Mouse (Mus musculus) heart, postnatal 0 days (tissue): ENCODE results near the gene C1qc. TPM values are rescaled to one million over a fixed set of nuclear protein-coding genes. Genes with fewer than 3 reads are reported as not detected.

Source experiments
- ATAC-seq: fragments of 200-750 bp; cut with Nextera tagmentation; 2 replicates; pipeline ENCODE4 v1.8.0; 2017; ENCODE audit warnings: low read depth, moderate number of reproducible peaks, moderate library complexity; ENCODE audit not compliant: insufficient read depth
- DNase-seq: peaks from one replicate; pipeline ENCODE4 v3.0.0-alpha.2; 2016; ENCODE audit warnings: low spot score
- H3K27ac ChIP-seq: fragments of 300-500 bp; sonication (generic); 2 replicates; pipeline ENCODE4 v1.5.1; 2014; ENCODE audit warnings: low read depth, mild to moderate bottlenecking
- H3K27me3 ChIP-seq: fragments of 300-500 bp; sonication (generic); 2 replicates; pipeline ENCODE4 v1.6.1; 2014; ENCODE audit warnings: low read length, mixed read lengths; ENCODE audit not compliant: control insufficient read depth, insufficient read depth
- H3K36me3 ChIP-seq: fragments of 300-500 bp; sonication (generic); replicated peaks from 2 replicates; pipeline ENCODE4 v1.6.1; 2014; ENCODE audit warnings: low read length, mixed read lengths; ENCODE audit not compliant: control insufficient read depth, insufficient read depth
- H3K4me1 ChIP-seq: fragments of 300-500 bp; sonication (generic); 2 replicates; pipeline ENCODE4 v1.6.1; 2014; ENCODE audit warnings: antibody characterized with exemption; ENCODE audit not compliant: control insufficient read depth, insufficient read depth
- H3K4me2 ChIP-seq: fragments of 300-500 bp; sonication (generic); 2 replicates; pipeline ENCODE4 v1.6.1; 2014; ENCODE audit warnings: low read depth, mild to moderate bottlenecking, low read length, moderate library complexity
- H3K4me3 ChIP-seq: fragments of 300-500 bp; sonication (generic); 2 replicates; pipeline ENCODE4 v1.5.1; 2014; ENCODE audit warnings: low read depth, low read length
- H3K9ac ChIP-seq: fragments of 300-500 bp; sonication (generic); replicated peaks from 2 replicates; pipeline ENCODE4 v1.6.1; 2014; ENCODE audit warnings: low read depth, low read length, mixed read lengths
- H3K9me3 ChIP-seq: fragments of 300-500 bp; sonication (generic); replicated peaks from 2 replicates; pipeline ENCODE4 v1.6.1; 2016; ENCODE audit warnings: low read length; ENCODE audit not compliant: control insufficient read depth
- CTCF ChIP-seq: IDR thresholded peaks from 2 replicates; pipeline ENCODE4 v1.5.1; 2016; ENCODE audit warnings: antibody characterized with exemption, control low read depth, low read depth
- EP300 ChIP-seq: IDR thresholded peaks from 2 replicates; pipeline ENCODE4 v1.6.1; 2016; ENCODE audit warnings: antibody characterized with exemption, low read depth
- WGBS: fragments of 180-500 bp; shearing (Covaris S2); extraction: QIAGEN DNeasy Blood & Tissue Kit; methylation state at CpG from one replicate; pipeline ENCODE4 v1.1.7; 2014; 5-methylcytosine and 5-hydroxymethylcytosine counted together
- polyA plus RNA-seq: library from polyadenylated mRNA; unstranded; fragments of >200 nt; fragmentation: Nextera tagmentation; extraction: Ambion mirVana; gene quantifications from 2 replicates; pipeline ENCODE4 v1.2.1, GENCODE M21; 2015
- total RNA-seq: library from RNA; depleted of rRNA; stranded (reverse); fragments of >200 nt; gene quantifications from 2 replicates; pipeline ENCODE4 v1.2.3, GENCODE M21; 2014; ENCODE audit warnings: low replicate concordance

The C1qc gene
- total and polyA plus RNA-seq, 2 experiments from 2014 or later: 19.3 to 49.2 TPM

DNA sequence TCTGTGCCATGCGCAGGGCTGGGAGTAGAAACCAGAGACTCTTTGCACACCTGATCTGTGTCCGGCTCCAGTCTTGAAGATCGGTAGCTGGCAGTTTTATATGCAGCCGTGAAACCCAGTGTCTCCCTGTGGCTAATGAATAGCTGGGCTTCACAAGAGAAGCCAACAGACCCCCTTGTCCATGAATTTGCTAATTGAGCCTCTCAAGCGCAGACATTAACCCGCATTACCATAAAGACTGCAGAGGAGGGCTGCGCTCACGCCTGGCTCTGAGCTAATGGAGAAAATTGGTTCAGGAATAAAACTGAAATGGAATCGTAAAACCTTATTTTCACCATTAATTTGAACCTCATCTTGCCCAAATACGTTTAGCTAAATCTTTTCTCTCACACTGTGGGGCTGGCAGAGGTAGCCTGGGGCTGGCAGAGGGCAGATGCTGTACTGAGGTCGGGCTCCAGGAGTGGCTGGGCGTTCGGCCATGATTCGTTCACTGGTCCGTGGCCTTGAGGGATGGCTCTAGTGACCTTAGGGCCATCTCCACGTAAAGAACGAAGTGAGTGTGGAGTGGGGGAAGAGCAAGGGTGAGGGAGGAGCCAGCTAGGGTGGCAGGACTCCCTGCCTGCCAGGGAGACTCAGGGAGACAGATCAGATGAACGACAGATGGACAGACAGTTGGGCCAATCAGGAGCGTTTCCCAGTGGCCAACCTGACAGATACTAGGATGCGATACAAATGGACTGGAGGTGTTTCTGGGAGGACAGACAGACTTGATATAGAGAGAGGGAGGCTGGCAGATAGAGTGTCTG lies 23.7 kb upstream of the C1qc start:
- Histone ChIP-seq H3K27ac (no peak overlapping the region), H3K9me3 (no peaks in the 10 kb centered on the region), H3K4me3 (no peak overlapping the region), H3K27me3 (peaks cover 34% of the 10 kb centered on the region), H3K4me2 (no peak overlapping the region), H3K36me3 (no peaks in the 10 kb centered on the region), H3K9ac (no peak overlapping the region), H3K4me1 (no peaks in the 10 kb centered on the region)
- WGBS: 63% methylated on average over 20 of the region's 20 CpGs
- ATAC-seq (no peak), DNase-seq (no peak)
- no peak for TF ChIP-seq EP300
- TF ChIP-seq CTCF: no peak

DNA sequence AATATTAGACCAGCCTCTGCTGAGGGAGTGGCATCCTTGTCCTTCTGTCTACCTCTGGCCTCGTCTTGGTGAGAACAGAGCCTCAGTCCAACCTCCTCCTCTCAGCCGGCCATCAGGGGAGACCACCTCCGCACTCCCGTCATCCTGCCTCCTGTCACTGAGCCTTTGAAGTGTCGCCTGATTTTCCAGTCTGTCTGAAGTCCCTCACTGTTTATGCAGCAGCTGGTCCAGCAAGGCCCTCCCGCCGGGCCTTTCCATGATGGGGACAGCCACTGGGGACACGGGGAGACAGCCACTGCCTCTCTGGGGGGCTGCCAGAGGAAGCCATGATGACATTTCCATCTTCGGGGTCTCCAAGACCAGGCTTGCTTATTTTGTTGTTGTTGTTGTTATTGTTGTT lies 20.0 kb upstream of the C1qc start:
- no peak for TF ChIP-seq CTCF
- TF ChIP-seq EP300: no peak
- no peak for ATAC-seq
- WGBS: 19% methylated on average over 9 of the region's 9 CpGs

DNA sequence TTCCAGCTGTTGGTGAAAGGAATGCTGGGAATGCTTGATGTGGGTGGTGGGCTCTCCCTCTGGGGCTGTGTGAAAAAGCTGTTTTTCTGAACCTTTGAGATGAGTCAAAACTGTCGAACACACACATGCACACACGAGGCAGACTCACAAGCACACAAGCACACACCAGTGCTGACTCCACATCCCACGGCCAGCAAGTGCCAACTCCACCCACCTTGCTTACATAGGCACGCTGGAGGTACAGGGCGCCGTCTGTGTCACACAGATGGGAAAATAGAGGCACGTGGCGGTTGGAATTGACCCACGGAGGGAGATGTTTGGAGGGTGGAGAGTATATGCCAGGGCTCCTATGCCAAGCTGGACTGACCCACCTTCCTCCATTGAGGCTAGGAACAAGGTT lies 18.9 kb upstream of the C1qc start:
- TF ChIP-seq CTCF: no peak
- TF ChIP-seq EP300: no peak
- no peak overlapping the region for H3K4me2 ChIP-seq
- ATAC-seq (no peak), DNase-seq (no peak)
- no peak overlapping the region for H3K4me3 ChIP-seq
- no peaks in the 10 kb centered on the region for H3K9me3 ChIP-seq
- 44% methylated on average over 9 of the region's 9 CpGs for WGBS
- peaks cover 45% of the 10 kb centered on the region for H3K27me3 ChIP-seq
- H3K4me1 ChIP-seq: no peaks in the 10 kb centered on the region
- H3K36me3 ChIP-seq: no peaks in the 10 kb centered on the region
- H3K27ac ChIP-seq: no peak overlapping the region
- no peak overlapping the region for H3K9ac ChIP-seq

More for the DNA sequence above, 20.0 kb upstream of the C1qc start:
- Histone ChIP-seq H3K4me3 (no peak overlapping the region), H3K4me2 (no peak overlapping the region), H3K9ac (no peak overlapping the region), H3K9me3 (no peaks in the 10 kb centered on the region), H3K27me3 (peaks cover 45% of the 10 kb centered on the region), H3K4me1 (no peaks in the 10 kb centered on the region), H3K36me3 (no peaks in the 10 kb centered on the region), H3K27ac (no peak overlapping the region)
- DNase-seq: no peak

DNA sequence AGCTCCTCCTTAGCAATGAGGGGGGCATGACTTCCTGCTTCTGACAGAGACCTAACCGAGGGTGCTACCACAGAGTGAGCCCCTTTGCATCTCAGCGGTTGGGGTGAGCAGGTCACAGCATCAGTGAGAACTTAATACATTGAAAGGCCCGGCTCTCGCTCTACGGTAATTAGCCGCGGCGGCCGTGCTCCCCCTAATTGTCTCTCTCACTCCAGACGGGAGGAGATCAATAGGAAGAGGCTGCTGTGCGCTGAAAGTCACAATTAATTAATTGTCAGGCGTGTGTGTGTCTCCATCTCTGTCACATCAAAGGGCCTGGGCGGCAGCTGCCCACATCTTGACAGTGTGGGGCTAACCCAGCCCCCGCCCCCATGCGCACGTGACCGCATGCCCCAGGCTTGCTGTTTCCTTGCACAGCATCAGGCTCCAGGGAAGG lies 18.4 kb upstream of the C1qc start:
- Histone ChIP-seq H3K9ac (no peak overlapping the region), H3K4me3 (no peak overlapping the region), H3K27me3 (peaks cover 51% of the 10 kb centered on the region), H3K27ac (no peak overlapping the region), H3K36me3 (no peaks in the 10 kb centered on the region), H3K4me2 (no peak overlapping the region), H3K9me3 (no peaks in the 10 kb centered on the region), H3K4me1 (no peaks in the 10 kb centered on the region)
- ATAC-seq: no peak
- TF ChIP-seq CTCF (no peak), EP300 (no peak)
- DNase-seq: no peak
- 11% methylated on average over 17 of the region's 17 CpGs for WGBS

DNA sequence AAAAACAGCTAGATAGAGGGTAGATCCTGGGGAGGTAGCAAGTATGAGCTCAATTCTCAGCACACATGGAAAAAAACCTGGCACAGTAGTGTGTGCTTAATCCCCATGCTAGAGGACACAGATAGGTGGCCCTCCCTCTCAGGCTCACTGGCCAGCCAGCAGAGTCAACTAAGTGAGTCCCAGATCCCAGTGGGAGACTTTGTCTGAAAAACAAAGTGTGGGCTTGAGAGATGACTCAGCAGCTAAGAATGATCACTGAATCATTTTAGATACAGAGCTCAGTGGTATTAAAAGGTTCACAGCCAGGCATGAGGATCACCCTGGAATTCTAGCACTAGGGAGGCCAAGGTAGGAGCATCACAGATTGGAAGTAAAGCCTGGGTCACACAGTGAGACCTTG lies 14.9 kb upstream of the C1qc start:
- Histone ChIP-seq H3K9ac (no peak overlapping the region), H3K4me1 (no peaks in the 10 kb centered on the region), H3K9me3 (no peaks in the 10 kb centered on the region), H3K36me3 (no peaks in the 10 kb centered on the region), H3K27ac (no peak overlapping the region), H3K4me2 (no peak overlapping the region), H3K27me3 (peaks cover 70% of the 10 kb centered on the region), H3K4me3 (no peak overlapping the region)
- ATAC-seq (no peak), DNase-seq (no peak)
- TF ChIP-seq EP300: no peak
- no peak for TF ChIP-seq CTCF

DNA sequence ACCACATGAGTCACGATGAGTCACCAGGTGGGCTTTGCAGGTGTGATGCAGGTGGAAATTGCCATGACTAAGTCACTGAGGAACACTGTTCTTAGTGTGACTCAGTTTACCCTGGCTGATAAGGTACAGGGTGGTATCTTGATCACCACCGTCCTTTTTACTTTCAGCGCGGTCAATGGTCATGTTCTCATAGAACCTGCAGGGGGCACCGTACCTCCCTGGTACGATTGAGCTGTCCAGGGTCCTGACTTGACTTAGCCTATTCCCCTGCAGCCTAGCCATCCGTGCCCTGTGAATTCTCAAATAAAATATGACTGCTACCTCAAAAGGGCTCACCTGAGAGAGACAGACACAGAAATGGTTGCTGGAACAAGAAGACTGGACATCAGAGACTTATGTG lies 14.2 kb upstream of the C1qc start:
- Histone ChIP-seq H3K9ac (no peak overlapping the region), H3K4me3 (no peak overlapping the region), H3K4me1 (no peaks in the 10 kb centered on the region), H3K9me3 (no peaks in the 10 kb centered on the region), H3K27ac (no peak overlapping the region), H3K4me2 (no peak overlapping the region), H3K36me3 (no peaks in the 10 kb centered on the region), H3K27me3 (peaks cover 66% of the 10 kb centered on the region)
- DNase-seq (peak; percentile 80), ATAC-seq (no peak)
- TF ChIP-seq EP300: no peak
- TF ChIP-seq CTCF: peak; percentile 83
- WGBS: 12% methylated on average over 7 of the region's 7 CpGs
